Mouse (Mus musculus): ENCODE results near the gene Leng8.
"Not testable (repeated sequence)": the region's sequence is repeated elsewhere in the genome, so short reads cannot be mapped to it uniquely, and the experiment has no call there.

Leng8 gene

GRCm38 (mm10) chr7:4148341-4149208 lies 11.7 kb downstream of the Leng8 start:
- no peak for DNase-seq (ENCODE audit: low read depth)

DNA sequence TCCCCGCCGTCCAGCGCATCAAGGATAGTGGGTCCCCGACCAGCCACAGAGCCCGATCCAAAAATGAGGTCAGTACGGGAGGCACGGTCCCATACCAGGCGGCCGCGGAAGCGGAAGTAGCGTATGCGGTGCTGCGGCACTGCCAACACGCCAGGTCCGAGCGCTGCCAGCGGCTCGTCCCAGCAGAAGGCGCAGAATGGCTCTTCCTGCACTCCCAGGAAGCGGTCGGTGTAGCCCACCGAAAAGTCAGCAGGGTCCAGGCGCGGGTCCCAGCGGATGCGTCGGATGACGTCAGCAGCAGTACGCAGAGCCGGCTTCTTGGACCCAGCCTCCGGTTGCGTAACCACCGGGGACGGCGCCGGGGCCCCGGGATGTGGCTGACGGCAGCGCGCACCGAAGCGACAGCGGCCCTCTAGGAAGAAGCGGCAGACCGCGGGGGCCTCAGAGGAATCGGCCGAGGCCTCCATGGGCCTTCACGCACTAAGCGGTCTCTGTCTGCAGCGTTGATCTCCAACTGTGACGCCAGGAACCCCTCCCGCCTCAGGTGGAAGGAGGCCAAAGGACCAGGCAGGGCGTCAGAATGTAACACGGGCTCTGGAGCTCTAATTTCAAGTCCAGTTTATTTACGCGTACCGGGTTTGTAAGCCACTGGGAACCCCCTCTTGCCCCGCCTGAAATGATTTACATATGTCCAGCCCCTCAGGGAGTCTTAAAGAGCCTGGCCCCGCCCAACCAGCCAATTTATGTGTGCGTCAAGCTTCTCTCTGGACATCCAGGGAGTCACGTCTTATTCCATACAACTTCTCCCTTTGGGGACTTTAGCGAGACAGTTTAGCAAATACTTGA lies 12.6 kb downstream of the Leng8 start:
- peak; percentile 89 for DNase-seq (ENCODE audit: low read depth)

DNA sequence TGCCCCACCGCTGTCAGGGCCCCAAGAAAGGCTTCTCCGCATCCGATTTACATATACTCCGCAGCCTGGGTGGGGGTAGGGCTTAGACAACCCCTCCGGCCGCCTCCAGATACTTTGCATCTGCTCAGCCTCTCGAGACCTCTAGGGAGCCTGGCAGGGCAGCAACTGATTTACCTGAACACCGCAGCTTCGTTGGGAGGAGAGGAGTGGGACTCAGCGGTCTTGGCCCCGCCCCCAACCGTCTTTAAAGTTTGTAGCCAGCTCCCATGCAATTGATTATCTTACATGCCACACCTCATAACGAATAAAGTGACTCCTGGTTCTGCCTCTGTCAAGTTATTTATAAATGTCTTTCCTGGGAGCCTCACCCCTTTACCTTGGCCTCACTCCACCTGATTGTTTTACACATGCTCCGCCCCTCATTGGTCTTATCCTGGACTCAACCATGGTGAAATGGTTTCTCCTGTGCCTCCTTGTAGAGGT lies 13.3 kb downstream of the Leng8 start, which contains the start of gene Leng9:
TSS of gene Leng9 (minus strand) at position 316 of the 483 bp plus-strand sequence.
- DNase-seq (ENCODE audit: low read depth): no peak

GRCm38 (mm10) chr7:4150811-4151221 lies 14.0 kb downstream of the Leng8 start:
- no peak for DNase-seq (ENCODE audit: low read depth)

- DNase-seq (ENCODE audit: low read depth): no peak
Observed at GRCm38 (mm10) chr7:4151241-4151640, 14.4 kb downstream of the Leng8 start.

DNA sequence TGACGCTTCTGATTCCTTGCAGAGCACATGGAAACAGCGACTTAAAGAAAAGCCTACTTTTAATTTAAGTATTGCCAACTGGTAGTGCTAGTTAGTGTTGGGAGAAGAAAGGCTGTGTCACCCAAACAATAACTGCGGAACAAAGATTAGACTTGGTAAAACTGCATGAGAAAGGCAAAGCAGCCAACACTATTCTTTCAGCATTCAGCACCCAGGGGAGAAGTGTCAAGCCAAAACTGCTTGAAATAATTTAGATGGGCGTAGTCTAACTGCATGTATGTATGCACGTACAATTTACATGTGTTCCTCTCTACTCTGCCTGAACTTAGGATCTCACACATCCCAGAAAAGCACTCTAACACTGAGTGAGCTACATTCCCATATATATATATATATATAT lies 17.5 kb downstream of the Leng8 start:
- DNase-seq (ENCODE audit: low read depth): no peak

GRCm38 (mm10) chr7:4154976-4155375 lies 18.1 kb downstream of the Leng8 start:
- DNase-seq (ENCODE audit: low read depth): no peak

DNA sequence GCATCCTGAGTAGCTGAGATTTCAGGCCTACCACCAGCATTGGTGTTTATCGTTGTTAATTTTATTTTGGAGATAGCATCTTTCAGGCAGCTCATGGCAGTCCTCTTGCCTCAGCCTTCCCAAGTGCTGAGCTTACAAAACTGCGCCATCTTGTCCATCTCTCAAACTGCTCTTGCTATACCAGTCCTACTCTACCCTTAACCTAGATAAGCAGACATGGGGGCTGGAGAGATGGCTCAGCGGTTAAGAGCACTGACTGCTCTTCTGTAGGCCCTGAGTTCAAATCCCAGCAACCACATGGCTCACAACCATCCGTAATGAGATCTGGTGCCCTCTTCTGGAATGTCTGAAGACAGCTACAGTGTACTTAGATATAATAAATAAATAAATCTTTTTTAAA lies 24.8 kb downstream of the Leng8 start:
- DNase-seq (ENCODE audit: low read depth): not testable (repeated sequence)

DNA sequence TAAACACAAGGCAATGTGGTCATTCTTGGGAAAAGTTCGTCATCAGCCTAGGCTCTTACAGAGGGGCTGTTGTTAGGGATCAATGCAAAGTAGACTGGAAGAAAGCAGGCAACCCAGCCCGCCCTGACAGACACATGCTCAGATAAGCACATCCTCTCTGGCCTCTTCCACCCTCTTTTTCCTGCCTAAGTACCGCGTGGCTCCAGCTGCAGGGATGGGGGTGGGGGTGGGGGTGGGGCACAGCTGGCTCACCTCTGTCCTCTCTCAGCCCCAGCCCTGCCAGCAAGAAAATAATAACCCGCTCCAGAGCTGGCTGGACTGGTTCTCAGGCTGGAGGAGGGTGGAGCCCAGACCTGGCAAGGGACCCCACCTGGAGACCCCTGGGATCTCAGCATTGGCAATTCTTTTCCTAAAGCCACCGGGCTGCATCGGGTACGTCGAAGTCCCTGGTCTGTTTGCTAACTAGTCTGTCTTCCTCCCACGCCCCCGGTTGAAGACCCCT lies 26.8 kb downstream of the Leng8 start:
- DNase-seq (ENCODE audit: low read depth): no peak

DNA sequence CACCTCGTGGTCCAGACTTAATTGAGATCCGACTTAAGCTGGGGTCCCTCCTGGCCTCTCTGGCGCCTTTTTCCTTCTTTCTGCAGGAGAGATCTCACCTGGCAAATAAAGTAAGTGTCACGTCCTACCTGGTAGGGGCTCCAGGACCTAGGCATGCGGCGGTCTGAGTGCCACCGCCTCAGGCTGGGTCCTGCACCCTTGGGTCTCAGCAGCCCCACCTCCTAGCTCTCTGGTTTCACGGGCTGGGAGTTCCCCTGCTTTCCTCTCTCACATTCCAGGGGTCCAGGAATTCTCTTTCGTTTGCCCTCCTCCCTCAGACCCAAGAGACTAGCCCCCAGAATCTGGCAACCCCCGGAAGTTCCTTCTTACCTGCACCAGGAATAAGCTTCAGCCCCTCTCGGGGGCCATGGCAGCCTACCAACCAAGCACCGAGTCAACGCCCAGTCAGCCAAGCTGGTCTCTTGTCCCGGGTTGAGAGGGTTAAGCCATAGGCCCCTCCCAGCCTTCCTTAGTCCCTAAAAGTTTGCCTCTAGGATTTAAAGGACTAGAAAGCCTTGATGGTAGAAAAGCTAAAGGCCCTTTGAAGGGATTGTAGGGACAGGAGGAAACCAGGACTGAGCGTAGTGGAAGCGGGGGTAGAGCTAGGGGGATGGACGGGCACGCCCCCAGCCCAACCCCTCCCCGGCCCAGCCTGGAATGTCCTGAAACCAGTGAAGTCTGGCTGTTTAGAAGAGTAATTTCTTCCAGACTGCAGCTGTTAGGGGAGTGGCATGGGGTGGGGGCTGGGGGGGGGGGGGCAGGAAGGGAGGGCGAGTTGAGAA lies 27.5 kb downstream of the Leng8 start, which contains the start of gene Cdc42ep5:
TSS of gene Cdc42ep5 (minus strand) at position 771 of the 821 bp plus-strand sequence.
- no peak for DNase-seq (ENCODE audit: low read depth)

DNA sequence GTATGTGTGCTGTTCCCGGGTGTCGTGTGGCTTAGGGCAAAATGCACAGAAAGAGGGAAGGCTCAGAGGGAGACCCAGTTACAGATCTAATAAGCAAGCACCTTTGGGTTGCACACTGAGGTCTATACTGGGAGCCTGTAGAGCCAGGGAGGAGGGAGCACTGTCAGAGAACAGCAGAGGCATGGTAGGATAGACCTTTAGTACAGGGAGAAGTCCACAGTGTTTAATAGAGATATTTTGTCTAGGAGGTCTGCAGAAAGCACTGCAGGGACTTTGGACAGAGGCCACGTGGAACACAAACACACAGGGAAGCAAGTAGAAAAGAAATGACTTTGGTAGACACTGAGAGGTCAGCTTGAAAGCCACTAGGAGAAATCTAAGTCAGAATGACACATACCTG lies 28.4 kb downstream of the Leng8 start:
- no peak for DNase-seq (ENCODE audit: low read depth)

GRCm38 (mm10) chr7:4167098-4167497 lies 30.3 kb downstream of the Leng8 start:
- no peak for DNase-seq (ENCODE audit: low read depth)

- DNase-seq (ENCODE audit: low read depth): no peak
Observed at GRCm38 (mm10) chr7:4170193-4170938, 33.5 kb downstream of the Leng8 start.

DNA sequence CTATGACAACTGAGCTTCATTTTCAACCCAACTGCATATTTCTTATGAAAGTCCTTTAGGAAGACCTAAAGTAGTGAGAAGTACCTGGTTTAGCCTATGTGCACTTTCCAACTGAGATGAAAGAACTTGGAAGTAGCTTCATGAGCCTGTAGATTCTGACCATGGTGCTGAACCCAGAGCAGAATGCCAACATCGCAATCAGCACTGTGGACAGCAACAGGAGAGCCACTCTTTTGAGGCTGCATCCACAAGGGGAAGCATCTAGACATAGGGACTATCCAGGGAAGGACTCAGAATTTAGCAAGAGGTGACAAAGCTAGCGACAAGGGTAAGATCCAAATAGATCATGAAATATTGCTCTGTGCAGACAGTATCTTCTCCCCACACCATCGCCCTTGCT lies 41.6 kb downstream of the Leng8 start:
- peak; percentile 71 for DNase-seq (ENCODE audit: low read depth)

All from 416B (cell line).